Mouse (Mus musculus): ENCODE results near the gene Foxp4.

Gene Foxp4

DNA sequence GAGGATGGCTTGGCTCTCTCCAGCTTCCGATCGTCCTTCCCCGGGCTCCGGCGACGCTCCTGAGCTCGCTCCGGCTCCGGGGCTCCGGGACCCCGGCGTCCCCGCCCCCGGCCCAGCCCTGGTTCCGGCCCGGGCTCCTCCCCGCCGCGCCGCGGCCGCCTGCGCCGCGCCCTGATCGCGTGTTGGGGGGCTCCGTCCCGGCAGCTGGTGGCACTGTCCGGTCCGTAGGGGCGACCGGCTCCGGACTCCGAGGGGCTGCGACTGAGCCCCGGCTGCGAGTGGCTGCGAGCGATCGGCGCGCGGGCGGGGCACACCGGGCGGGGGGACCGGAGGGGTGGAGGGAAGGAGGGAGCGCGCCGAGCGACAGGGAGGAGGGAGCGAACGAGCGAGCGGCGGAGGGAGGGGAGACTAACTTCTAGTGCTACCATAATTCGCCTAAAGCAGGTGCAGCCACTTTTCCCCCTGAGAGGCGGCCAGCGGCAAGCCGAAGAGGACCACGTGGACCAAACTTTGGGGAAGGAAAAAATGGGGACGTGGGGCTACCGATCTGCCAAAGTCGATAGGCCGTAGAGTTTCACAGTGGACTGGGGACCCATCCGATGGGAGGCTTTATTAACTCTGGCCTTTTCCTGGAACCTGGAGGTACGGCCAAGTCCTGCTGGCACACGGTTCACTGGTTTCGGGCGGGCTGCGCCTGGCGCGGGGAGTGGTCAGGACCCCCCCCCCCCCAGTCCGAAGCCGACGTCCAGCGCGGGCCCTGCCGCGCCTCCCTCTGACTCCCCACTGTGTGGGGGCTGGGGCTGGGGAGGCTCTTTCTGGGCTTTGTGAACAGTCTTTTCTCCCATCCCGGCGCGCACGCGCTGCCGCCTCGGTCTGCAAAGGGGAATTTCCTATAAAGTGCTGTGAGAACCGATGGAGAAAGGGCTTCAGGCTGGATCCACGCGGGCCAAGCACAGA is at the start of gene Foxp4:
TSS of gene Foxp4 (minus strand) at position 263 of the 957 bp plus-strand sequence.
- DNase-seq (ENCODE audit: low spot score): peak; percentile 76

DNA sequence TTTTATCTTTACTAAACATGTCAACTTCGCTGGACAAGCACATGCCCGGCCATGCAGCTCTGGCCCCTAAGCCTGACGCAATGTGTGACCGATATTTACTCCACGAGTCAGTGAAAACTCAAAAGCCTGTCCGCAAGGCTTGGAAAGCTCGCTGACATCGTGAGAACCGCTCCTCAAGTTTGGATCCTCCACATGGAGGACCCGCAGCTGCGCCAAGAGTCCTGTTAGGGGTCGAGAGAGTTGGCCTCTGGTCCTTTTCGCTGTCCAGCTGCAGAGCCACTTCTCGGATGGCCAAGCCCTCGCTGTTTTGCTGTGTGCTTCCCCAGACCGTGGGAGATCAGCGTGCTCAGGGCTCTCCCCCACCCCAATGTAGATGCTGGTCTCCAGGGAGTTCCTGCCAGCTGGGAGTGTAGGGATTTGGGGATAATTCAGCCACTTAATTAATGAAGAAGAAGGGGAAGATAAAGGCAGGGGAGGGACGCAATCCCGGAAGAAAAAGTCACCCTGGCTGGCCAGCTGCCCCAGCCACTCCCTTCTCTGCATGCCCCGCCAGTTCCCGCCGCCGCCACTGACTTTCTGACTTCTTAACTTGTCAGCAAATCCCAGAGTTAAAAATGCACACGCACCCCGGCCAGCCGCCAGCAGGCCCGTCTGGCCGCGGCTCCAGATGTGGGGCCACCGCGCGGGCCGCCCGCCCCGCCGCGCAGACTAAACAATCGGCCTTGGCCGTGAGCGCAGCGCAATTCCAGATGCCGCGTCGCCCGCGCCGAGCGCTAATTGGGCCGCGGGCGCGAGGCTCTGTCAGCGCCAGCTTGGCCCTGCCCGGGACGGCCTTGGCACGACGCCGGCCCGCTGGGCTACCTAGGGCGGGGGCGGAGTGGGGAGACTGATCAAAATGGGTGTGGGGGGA is 49.4 kb upstream of the Foxp4 start:
- peak; percentile 74 for DNase-seq (ENCODE audit: low spot score)

GRCm38 (mm10) chr17:47965885-47966505 is 41.5 kb upstream of the Foxp4 start:
- DNase-seq (ENCODE audit: low spot score): no peak

GRCm38 (mm10) chr17:47958046-47958790 is 33.8 kb upstream of the Foxp4 start:
- peak; percentile 20 for DNase-seq (ENCODE audit: low spot score)

DNA sequence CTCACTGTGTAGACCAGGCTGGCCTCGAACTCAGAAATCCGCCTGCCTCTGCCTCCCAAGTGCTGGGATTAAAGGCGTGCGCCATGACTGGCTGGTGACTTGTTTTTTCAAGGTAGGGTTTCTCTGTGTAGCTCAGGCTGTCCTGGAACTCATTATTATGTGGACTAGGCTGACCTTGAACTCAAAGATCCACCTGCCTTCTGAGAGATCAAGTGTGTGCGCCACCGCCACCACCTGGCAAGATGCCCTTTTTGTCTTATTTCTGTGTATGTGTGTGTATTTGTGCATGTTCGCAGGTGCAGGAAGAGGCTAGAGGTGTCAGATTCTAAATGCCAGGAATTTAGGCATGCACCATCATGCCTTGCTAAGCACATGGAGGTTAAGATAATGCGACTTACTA is 32.0 kb upstream of the Foxp4 start:
- DNase-seq (ENCODE audit: low spot score): no peak

GRCm38 (mm10) chr17:47955054-47955741 is 30.8 kb upstream of the Foxp4 start:
- DNase-seq (ENCODE audit: low spot score): no peak

DNA sequence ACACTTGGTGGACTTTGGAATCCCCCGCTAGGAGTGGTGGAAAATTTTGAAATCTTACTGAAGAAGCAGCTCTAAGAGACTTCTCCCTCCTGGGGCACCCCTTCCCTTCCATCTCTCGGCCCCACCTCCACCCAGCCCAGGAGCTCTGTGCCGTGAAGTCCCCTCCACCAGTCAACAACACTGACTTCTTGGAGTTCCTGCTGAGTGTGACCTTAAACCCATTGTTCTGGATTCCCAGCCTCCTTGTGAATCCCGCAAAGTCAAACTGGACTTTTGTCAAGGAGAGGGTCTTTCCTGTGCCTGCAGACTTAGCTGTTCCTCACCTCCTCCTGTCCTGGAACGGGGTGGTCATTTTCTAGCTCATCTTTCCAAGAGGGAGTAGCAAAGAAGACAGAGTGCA is 28.8 kb upstream of the Foxp4 start:
- DNase-seq (ENCODE audit: low spot score): no peak

DNA sequence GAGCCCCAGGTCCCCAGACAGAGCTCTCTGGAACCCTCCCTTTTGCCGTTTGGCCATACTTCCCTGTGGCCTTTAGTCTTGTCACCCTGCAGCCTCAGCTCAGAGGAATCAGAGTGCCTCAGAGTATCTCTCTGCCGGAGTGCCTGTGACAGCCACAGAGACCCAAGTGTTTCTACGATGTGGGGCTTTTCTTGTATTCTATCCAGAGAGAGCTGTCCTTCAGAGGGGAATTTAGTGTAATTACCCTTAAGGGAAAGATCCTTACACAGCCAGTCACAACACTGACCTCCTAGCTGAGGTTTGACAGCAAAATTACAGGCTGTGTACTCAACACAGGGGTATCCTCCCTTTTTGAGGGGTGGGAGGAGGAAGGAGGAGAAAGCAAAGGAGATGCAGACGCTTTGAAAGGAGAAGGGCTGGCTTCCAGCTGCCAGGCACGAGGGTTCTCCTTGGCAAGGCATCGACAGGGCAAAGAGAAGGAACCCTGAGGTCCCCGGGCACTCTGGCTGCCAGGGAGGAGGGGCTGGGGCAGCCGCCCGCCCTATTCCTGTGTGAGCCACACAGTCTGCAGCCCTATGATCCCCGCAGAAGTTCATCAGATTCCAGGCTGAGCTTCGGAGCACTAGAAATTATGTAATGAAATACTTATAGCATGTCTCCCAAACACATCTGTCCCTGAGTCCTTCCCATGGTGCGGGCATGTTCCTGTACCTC is 28.1 kb upstream of the Foxp4 start:
- DNase-seq (ENCODE audit: low spot score): no peak

- DNase-seq (ENCODE audit: low spot score): no peak
Measured at GRCm38 (mm10) chr17:47951452-47951851, 27.0 kb upstream of the Foxp4 start.

DNA sequence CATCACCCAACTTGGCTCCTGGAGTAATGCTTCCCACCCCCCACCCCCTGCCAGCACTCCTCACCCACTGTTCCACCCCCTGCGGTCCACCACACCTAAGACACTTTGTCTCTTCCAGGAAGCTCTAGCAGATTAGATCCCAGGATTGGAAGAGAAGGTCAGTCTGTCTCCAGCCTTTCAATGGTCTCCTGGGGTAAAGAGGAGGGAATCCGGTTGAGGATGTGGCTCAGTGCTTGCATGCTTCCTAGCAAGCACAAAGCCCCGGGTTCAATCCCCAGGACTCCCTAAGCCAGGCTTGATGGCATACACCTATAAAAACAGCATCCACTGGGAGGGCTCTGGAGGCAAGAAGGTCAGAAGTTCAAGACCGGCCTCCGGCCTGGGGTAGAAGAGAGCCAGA is 26.4 kb upstream of the Foxp4 start:
- DNase-seq (ENCODE audit: low spot score): no peak

DNA sequence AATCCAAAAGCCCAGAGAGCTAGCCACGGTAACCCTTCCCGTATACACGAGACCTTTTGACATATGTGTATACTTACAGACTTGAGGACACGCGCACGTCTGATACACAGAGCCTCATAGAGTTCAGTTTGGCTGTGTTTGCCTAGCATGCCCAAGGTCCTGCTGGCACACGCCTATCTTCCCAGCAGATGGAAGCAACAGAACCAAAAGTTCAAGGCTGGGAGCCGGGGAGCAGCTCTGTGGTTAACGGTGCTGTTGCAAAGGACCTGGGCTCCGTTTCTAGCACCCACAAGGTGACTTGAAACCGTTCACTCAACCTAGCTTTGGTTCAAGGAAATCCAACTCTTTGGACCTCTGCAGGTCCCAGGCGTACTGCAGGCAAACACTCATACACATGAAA is 25.0 kb upstream of the Foxp4 start:
- DNase-seq (ENCODE audit: low spot score): no peak

DNA sequence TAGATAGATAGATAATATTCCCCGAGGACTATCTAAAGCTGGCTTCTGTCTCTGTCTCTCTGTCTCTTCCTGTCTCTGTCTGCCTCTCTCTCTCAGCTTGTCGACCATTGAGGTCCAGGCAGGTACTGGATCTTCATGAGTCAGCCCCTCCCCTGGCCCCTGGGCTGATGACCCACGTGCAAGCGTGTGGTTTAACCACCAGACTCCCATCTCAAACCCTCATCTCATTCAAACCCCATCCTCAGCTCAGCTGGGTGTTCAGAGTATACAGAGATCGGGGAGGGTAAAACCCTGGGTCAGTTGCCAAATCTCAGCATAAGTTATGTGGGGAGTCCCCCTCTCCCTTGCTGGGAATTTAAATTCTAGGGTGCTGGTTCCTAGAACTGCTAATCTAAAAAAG is 24.3 kb upstream of the Foxp4 start:
- DNase-seq (ENCODE audit: low spot score): no peak

GRCm38 (mm10) chr17:47946921-47947420 is 22.5 kb upstream of the Foxp4 start:
- DNase-seq (ENCODE audit: low spot score): no peak

DNA sequence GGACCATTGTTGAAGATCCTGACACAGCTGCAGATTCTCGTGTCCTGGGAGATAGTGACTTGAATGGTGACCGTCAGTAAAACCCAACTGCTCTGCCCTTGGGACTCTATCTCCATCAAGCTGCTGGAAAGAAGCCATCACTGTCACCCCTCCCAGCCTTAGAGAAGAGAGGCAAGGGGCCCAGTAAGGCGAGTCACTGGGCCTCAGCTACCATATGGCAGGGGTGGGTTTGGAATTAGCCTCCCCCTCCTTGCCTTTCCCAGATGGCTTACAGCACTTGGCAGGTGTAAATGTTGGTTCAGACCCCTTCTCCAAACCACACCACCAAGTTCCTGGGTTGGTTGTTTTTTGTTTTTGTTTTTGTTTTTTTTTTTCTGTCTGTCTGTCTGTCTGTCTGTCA is 21.7 kb upstream of the Foxp4 start:
- DNase-seq (ENCODE audit: low spot score): no peak

DNA sequence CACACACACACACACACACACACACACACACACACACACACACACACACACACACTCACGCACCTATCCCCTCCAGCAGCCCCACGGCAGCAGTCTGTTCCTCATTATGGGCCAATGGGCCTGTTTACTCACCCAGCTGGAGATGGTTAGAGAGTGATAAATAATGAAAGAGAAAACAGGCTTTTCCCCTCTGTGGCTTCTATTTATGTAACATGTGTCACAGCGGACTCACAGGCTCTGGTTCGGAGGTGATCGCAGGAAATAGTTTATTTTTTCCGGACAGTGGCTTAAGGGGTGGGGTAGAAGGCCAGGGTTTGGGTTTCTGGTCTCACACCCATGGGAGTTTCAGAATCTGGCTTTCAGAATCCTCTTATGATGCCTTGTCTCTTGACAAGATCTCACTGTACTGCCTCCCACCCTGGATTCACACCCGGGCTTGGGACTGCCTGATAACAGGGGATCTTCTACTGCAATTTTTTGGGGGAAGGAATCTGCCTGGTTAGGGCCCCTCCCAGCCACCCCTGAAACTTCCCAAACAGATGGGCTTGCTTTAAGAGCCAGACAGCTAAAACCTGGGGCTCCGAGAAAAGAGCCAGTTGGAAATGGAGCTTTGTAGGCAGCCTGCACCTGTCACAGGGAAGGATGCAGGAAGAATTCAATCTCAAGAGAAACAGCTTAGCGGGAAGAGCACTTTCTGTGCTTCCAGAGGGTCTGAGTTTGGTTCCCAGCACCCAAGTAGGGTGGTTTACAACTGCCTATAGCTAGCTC is 18.8 kb upstream of the Foxp4 start:
- no peak for DNase-seq (ENCODE audit: low spot score)

- DNase-seq (ENCODE audit: low spot score): no peak
Measured at GRCm38 (mm10) chr17:47942008-47942407, 17.6 kb upstream of the Foxp4 start.

DNA sequence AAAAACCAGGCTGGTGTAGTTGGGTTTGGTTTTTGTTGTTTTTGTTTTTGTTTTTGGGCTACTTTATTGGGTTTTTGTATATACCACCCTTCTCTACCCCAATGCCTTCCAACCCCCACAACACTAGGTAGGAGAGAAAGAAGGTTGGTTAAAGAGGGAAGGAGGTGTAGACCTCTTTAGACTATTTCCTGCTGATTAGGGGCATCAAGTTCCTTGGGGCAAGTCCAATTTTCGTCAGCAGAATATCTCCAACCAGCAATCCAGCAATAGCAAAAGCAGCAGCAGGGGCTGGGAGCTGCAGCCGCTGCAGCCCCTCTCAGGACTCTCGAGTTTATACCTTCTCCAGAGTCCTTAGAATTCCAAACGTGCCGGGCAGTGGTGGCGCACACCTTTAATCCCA is 14.4 kb upstream of the Foxp4 start:
- no peak for DNase-seq (ENCODE audit: low spot score)

- no peak for DNase-seq (ENCODE audit: low spot score)
Measured at GRCm38 (mm10) chr17:47937926-47938600, 13.6 kb upstream of the Foxp4 start.

DNA sequence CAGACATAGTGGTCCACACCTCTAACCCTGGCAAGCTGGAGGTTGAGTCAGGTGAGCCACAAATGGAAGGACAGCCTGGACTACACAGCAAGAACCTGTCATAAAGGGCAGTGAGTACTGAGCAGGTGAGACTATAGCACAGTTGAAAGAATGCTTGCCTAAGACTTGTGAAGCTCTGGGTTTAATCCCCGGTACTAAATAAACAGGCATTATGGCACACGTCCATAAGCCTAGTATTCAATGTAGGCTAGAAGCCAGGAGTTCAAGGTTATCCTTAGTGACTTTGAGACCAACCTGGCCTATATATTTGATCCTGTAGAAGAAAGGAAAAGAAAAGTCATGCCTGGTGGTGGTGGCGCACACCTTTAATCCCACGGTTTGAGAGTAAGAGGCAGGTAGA is 12.1 kb upstream of the Foxp4 start:
- no peak for DNase-seq (ENCODE audit: low spot score)
